Mouse (Mus musculus) NIH3T3 (cell line): ENCODE data around the gene 6430531B16Rik.
A peak's percentile ranks its signal among the peaks of the same experiment; 100 is the strongest.

Experiments
- DNase-seq: peaks from one replicate; pipeline ENCODE4 v3.0.0-alpha.2; 2012; ENCODE audit warnings: low read depth

6430531B16Rik gene

GRCm38 (mm10) chr7:139970216-139970919, 8.2 kb downstream of the 6430531B16Rik start:
- peak; percentile 64 for DNase-seq

DNA sequence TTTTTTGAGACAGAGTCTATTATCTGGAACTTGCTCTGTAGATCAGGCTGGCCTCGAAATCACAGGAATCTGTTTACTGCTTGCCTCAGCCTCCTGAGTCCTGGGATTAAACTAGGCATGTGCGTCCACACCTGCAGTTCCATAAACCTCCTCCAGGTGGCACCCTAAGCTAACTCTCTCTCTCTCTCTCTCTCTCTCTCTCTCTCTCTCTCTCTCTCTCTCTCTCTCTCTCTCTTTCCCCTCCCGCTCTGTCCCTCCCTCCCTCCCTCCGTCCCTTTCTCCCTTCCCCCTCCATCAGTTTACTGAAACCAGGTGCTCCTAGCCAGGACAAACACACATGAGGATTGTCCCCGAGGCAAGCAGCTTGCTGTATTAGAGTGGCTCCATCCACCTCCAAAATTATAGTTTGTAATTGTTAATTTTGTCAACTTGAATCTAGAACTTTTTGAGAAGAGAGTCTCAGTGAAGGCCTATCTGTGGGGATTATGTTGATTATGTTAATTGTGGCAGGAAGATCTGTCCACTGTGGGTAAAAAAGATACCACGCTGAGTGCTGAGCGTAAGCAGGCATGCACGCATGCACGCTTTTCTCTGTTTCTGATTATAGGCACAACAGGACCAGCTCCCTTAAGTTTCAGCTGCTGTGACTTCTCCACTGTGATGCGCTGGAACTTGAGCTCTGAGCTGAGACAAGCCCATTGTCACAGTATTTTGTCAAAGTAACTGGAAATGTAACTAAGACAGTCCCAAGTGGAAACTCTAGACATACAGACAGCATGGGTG, 9.0 kb downstream of the 6430531B16Rik start:
- DNase-seq: peak; percentile 91

DNA sequence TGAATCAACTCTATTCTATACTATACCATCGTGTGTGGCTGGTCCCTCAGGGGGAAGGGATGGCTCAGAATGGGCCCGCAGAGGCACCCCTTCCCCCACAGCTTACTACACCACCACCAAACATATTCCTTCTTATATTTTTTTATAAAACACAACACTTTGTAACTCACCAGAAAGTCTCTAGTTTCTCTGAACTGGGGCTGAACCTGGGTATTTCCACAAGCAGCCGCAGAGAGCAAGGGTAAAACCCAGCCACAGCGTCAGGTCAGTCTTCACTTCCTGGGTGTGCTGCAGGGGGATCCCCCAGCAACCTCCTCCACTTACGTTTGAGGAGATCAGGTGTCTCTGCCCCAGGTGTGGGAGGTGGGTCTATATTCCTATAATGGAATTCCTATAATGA, 10.1 kb downstream of the 6430531B16Rik start:
- DNase-seq: no peak

DNA sequence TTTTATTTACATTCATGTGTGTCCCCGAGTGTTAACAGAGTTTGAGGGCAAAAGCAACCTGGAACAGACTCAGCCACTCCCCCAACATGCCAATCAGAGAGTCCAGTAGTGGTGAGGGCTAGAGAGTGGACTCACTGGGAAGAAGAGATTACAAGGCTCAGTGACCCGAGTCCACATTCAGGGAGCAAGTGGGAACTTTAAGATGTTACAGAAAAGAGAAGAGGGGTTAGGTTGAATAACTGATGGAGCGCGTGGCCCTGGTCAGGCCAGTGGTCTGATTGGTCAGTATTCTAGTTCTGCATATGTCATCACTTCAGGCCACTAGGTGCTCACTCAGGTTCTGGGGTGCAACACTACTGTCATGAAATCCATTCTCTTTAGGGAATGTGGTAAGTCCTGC, 11.4 kb downstream of the 6430531B16Rik start:
- no peak for DNase-seq

GRCm38 (mm10) chr7:139963814-139964213, 14.7 kb downstream of the 6430531B16Rik start:
- no peak for DNase-seq

- DNase-seq: no peak
These were observed 17.4 kb downstream of the 6430531B16Rik start for GRCm38 (mm10) chr7:139961141-139961540.

- DNase-seq: no peak
These were observed 20.6 kb downstream of the 6430531B16Rik start for GRCm38 (mm10) chr7:139957958-139958357.

DNA sequence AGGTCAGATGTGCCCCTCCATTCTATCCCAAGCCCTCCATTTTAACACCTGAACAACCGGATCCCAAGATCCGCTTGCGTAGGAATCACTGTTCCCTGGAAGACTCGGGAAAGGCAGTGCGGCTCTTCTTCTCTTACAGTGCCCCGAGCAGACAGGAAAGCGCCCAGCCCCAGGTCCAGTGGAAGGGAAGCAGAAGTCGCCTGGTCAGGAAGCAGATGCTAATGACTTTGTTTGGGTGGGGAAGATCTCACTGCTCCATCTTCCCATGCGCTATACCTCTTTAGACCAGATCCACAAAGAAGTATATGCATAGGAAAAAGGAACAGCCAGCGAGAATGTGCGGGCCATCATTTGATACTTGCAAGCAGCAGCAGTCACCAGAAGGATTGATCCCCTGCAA, 21.1 kb downstream of the 6430531B16Rik start:
- no peak for DNase-seq

DNA sequence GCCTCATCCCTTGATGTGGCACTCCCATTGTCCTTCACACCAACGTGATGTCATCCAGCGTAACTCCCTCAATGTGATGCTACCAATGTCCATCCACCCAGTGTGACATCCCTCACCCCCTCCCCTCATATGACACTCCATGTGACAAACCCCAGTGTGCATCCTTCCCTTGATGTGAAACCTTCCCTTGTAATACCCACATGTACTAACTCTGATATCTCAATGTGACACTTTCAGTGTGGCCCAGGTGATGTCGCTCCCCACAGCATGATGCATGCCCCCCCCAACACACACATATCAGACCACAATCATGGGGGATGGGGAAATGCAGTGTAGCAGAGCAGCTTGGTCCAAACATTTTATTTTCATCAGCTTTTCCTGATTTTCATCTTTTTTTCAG, 21.9 kb downstream of the 6430531B16Rik start:
- no peak for DNase-seq

GRCm38 (mm10) chr7:139955505-139955904, 23.1 kb downstream of the 6430531B16Rik start:
- DNase-seq: no peak

GRCm38 (mm10) chr7:139951991-139952633, 26.4 kb downstream of the 6430531B16Rik start:
- no peak for DNase-seq

DNA sequence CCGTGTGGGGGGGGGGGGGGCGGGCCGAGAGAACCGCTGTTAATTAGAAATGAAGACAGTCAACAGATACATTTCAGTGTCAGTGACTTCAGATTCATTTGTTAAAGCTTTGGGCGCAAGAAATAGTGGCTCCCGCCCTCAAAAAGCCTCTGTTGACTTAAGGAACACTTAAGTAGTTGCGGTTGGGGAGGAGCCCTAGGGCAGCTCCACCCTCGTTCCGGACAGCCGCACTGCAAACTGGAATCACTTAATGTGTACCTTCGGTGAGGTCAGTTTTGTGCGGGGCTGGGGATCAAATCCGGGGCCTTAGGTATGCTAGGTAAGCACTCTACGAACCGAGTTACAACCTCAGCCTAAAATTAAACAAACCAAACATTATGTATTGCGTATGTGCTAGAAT, 27.5 kb downstream of the 6430531B16Rik start:
- DNase-seq: peak; percentile 53

DNA sequence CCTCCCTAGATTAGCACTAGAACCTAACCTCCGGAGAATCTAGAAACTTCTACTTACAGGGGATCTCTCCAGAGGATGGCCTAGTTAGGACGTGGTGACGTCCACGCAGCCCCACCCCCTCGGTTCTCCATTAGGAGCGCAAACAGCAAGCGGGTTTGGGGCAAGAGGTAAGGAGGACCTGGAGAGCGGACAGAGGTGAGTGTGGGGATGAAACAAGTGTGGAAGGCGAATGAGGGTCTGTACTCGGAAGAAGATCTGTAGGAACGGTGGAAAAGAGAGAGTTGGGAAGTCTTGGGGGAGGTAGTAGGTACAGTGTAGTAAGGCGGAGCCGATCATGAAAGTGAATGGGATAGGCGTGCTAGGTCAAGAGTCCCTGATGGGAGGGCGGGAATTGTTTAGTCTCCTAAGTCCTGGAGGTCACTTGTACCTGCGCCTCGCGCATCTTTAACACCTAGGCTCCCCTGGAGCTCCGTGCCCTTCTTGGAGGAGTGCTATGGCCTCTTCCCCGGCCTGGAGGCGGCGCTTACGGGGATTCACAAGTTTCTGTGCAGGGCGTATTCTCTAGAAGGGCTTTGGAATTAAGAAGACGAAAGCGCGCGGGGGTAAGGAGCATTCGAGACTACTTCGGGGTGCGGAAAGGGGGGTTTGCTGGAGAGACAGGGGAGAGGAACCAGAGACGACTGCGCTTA, 28.1 kb downstream of the 6430531B16Rik start:
- DNase-seq: peak; percentile 78

GRCm38 (mm10) chr7:139949893-139950282, 28.7 kb downstream of the 6430531B16Rik start:
- peak; percentile 76 for DNase-seq

DNA sequence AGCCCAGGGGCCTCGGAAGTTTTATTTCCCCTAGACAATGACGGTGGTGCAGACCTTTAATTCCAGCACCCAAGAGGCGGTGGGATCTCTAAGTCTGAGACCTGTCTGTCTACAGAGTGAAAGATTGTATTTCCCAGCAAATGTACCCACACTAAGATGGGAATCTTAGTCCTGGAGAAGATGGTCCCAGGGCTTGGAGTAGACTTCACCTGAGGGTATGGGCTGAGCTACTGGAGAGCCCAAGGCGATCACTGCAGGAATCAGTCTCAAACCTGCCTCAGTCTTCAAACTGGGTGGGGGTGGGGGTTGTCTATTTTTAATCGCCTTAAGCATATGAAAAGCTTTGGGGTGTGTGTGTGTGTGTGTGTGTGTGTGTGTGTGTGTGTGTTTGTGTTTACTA, 32.5 kb downstream of the 6430531B16Rik start:
- DNase-seq: no peak

DNA sequence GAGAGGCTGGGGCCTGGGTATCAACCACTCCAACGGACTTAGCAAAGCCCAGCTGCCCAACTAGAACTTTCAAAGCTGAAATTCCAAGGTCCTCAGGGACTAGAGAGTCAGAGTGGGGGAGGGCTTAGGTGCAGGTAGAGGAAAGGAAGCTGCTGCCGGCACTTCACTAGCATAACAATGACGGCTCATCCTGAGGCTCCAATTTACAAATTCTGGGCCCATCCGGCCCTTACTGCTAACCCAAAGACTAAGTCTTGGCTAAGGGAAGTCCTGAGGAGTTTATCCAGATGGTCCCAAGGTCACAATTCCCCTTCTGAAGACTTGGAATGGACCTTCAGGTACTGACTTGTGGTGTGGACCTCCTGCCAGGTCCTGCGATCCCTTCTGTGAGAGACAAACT, 33.0 kb downstream of the 6430531B16Rik start:
- DNase-seq: no peak

DNA sequence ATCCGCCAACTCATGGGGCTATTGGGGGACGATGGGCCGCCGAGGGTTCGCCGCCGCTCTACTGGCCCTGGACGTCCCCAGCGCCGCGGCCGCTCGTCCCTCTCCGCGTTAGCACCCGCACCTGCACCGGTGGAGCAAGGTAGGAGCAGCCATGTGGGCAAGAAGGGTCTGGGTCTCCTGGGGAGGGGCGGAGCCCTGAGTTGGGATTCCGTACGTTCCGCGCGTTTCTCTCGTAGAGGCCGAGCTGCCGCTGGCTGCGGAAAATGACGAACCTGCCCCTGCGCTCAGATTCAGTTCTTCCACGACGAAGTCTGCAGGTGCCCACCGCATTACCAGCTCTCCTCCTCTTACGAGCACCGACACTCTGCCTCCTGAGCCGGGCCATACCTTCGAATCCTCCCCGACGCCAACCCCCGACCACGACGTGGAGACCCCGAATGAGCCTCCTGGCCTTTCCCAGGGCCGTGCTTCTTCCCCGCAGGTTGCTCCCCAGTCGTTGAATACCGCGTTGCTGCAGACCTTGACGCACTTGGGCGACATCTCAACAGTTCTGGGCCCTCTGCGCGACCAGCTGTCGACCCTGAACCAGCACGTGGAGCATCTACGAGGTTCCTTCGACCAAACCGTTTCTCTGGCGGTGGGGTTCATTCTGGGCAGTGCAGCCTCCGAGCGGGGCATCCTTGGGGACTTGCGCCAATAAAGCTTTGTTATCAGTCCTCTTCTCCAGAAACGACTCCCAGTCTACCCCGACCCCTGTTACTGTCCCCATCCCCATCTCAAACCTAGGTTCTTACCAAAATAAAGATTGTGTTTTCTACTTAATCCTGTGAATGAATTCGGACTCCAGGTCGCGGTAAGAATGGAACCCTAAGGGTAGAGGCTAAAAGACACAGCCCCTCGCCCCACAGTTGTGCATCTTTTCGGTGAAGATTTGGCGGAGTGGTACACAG, 34.0 kb downstream of the 6430531B16Rik start:
- DNase-seq: no peak

DNA sequence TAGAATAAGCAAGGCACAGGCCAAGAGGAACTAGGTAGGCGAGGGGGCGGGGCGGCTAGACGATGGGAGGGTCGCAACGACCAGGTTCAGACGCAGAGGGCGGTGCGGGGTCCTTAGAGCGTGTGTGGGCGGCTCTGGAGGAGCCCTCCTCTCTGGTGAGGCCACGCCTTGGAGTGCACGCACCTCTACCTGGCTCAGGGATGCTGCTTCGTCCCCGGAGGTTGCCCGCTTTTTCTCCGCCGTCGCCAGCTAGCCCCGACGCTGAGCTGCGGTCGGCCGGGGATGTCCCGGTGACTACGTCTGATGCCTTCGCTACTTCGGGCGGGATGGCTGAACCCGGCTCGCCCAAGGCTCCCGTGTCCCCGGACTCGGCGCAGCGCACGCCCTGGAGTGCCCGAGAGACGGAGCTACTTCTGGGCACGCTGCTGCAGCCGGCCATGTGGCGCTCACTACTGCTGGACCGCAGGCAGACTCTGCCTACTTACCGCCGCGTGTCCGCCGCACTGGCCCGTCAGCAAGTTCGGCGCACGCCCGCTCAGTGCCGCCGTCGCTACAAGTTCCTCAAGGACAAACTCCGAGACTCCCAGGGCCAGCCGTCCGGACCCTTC, 34.8 kb downstream of the 6430531B16Rik start, which contains the start of gene Utf1:
Utf1 (plus strand) TSS at position 116 of the 608 bp plus-strand sequence.
- no peak for DNase-seq

DNA sequence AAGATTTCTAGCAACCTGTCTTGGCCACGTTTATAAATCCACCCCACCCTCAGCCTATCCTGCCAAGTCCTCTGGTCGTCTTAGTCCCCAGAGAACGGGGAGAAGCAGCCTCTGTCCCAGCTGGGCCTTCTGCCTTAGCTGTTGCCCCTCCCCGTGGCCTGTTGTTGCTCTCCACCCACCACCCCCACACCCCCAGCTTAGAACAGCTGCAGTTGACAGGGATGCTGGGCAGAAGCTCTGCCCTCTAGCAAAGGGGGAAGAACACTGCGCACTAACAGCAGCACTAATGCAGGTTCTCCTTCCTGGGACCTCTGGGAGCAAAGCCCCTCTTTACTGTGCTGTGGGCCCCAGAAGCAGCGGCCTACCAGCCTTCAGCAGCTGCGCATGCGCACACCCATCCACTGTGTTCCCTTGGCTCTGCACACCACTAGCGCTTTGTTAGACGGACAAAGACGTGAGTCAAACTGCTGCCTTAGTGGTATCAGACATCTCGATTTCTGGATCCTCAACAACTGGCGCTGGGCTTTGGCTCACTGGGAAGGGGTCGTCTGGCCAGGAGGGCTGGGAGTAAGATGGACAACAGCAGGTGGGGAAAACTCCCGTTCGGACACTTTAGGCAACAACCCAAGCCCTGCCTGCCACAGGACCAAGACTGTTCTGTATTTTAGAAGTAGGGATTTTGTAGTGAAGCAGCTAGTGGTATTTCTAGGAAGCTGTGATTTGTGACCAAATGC, 37.9 kb downstream of the 6430531B16Rik start:
- DNase-seq: no peak

GRCm38 (mm10) chr7:139937810-139938209, 40.7 kb downstream of the 6430531B16Rik start:
- no peak for DNase-seq
